ENCODE assay signal across 26 mouse cellular contexts in genomic region chr7:142181021-142181420, GRCm38 (mm10). TPM values are rescaled to one million over a fixed set of nuclear protein-coding genes. Genes with fewer than 3 reads are reported as not detected.
"Had no signal": no experiment of that assay in that cellular context is flagged by ENCODE, and none has a peak within 500 bp of the region (broad histone marks: within the 10 kb centered on the region; RNA-seq: fewer than 3 reads in every experiment).

No protein-coding gene starts in this region.

- DNase-seq: lung, adult 18-20 months; lung, embryonic 14.5 days; lung, postnatal 10 days; lung, postnatal 4 days; retina, postnatal 1 day; right cerebral cortex, adult 18-20 months; right cerebral cortex, postnatal 25 days; right cerebral cortex, postnatal 4 days; spleen, adult 18-20 months; thymus, adult 18-20 months; thymus, postnatal 14 days; thymus, postnatal 36 days had no signal

- H3K27ac ChIP-seq: midbrain, embryonic 13.5 days; midbrain, embryonic 15.5 days; neural tube, embryonic 13.5 days; neural tube, embryonic 15.5 days had no signal

- H3K4me1 ChIP-seq: midbrain, embryonic 13.5 days; midbrain, embryonic 15.5 days; neural tube, embryonic 13.5 days; neural tube, embryonic 15.5 days had no signal

- H3K9me3 ChIP-seq: midbrain, embryonic 13.5 days; midbrain, embryonic 15.5 days; neural tube, embryonic 13.5 days; neural tube, embryonic 15.5 days had no signal

- ATAC-seq: midbrain, embryonic 13.5 days; midbrain, embryonic 15.5 days had no signal

- H3K9ac ChIP-seq: lung, embryonic 14.5 days; midbrain, embryonic 13.5 days; midbrain, embryonic 15.5 days; neural tube, embryonic 13.5 days; neural tube, embryonic 15.5 days had no signal

- H3K27me3 ChIP-seq: midbrain, embryonic 13.5 days; midbrain, embryonic 15.5 days; neural tube, embryonic 13.5 days; neural tube, embryonic 15.5 days had no signal

- H3K4me3 ChIP-seq: midbrain, embryonic 13.5 days; midbrain, embryonic 15.5 days; myocyte; neural tube, embryonic 13.5 days; neural tube, embryonic 15.5 days had no signal

- H3K36me3 ChIP-seq: midbrain, embryonic 13.5 days; midbrain, embryonic 15.5 days; neural tube, embryonic 13.5 days; neural tube, embryonic 15.5 days had no signal

- H3K4me2 ChIP-seq: lung, embryonic 14.5 days; midbrain, embryonic 11.5 days; midbrain, embryonic 13.5 days; midbrain, embryonic 15.5 days; neural tube, embryonic 13.5 days; neural tube, embryonic 15.5 days had no signal

RNA-seq across cellular contexts. Expression of gene Krtap5-2, which starts 5.2 kb away (rescaled TPM):
- total RNA-seq: megakaryocyte, adult 5-6 weeks; megakaryocyte-erythroid progenitor cell, adult 5-6 weeks had no signal
- polyA plus RNA-seq: lung, embryonic 14.5 days; lung, embryonic 16.5 days; midbrain, embryonic 11.5 days; midbrain, embryonic 13.5 days; midbrain, embryonic 15.5 days; myocyte; neural tube, embryonic 11.5 days; neural tube, embryonic 13.5 days; neural tube, embryonic 15.5 days; small intestine, adult 2 months; stomach, embryonic 14.5 days; stomach, embryonic 16.5 days; thymus, postnatal 0 days had no signal

RNA-seq across cellular contexts. Expression of gene Gm10153, which starts 9.2 kb away (rescaled TPM):
- total RNA-seq: megakaryocyte, adult 5-6 weeks; megakaryocyte-erythroid progenitor cell, adult 5-6 weeks had no signal
- polyA plus RNA-seq: lung, embryonic 14.5 days; lung, embryonic 16.5 days; midbrain, embryonic 11.5 days; midbrain, embryonic 13.5 days; midbrain, embryonic 15.5 days; myocyte; neural tube, embryonic 11.5 days; neural tube, embryonic 13.5 days; neural tube, embryonic 15.5 days; small intestine, adult 2 months; stomach, embryonic 14.5 days; stomach, embryonic 16.5 days; thymus, postnatal 0 days had no signal

RNA-seq across cellular contexts. Expression of gene Gm4553, which starts 15.5 kb away (rescaled TPM):
- total RNA-seq: megakaryocyte, adult 5-6 weeks; megakaryocyte-erythroid progenitor cell, adult 5-6 weeks had no signal
- polyA plus RNA-seq: lung, embryonic 14.5 days; lung, embryonic 16.5 days; midbrain, embryonic 11.5 days; midbrain, embryonic 13.5 days; midbrain, embryonic 15.5 days; myocyte; neural tube, embryonic 11.5 days; neural tube, embryonic 13.5 days; neural tube, embryonic 15.5 days; small intestine, adult 2 months; stomach, embryonic 14.5 days; stomach, embryonic 16.5 days; thymus, postnatal 0 days had no signal

RNA-seq across cellular contexts. Expression of gene Krtap5-3, which starts 20.1 kb away (rescaled TPM):
- total RNA-seq: megakaryocyte, adult 5-6 weeks; megakaryocyte-erythroid progenitor cell, adult 5-6 weeks had no signal
- polyA plus RNA-seq: lung, embryonic 14.5 days; lung, embryonic 16.5 days; midbrain, embryonic 11.5 days; midbrain, embryonic 13.5 days; midbrain, embryonic 15.5 days; myocyte; neural tube, embryonic 11.5 days; neural tube, embryonic 13.5 days; neural tube, embryonic 15.5 days; small intestine, adult 2 months; stomach, embryonic 14.5 days; stomach, embryonic 16.5 days; thymus, postnatal 0 days had no signal

RNA-seq across cellular contexts. Expression of gene Gm29735, which starts 24.1 kb away (rescaled TPM):
- total RNA-seq: megakaryocyte, adult 5-6 weeks; megakaryocyte-erythroid progenitor cell, adult 5-6 weeks had no signal
- polyA plus RNA-seq: lung, embryonic 14.5 days; lung, embryonic 16.5 days; midbrain, embryonic 11.5 days; midbrain, embryonic 13.5 days; midbrain, embryonic 15.5 days; myocyte; neural tube, embryonic 11.5 days; neural tube, embryonic 13.5 days; neural tube, embryonic 15.5 days; small intestine, adult 2 months; stomach, embryonic 14.5 days; stomach, embryonic 16.5 days; thymus, postnatal 0 days had no signal
